Mouse (Mus musculus): ENCODE measurements around the gene Rho.

The Rho gene

DNA sequence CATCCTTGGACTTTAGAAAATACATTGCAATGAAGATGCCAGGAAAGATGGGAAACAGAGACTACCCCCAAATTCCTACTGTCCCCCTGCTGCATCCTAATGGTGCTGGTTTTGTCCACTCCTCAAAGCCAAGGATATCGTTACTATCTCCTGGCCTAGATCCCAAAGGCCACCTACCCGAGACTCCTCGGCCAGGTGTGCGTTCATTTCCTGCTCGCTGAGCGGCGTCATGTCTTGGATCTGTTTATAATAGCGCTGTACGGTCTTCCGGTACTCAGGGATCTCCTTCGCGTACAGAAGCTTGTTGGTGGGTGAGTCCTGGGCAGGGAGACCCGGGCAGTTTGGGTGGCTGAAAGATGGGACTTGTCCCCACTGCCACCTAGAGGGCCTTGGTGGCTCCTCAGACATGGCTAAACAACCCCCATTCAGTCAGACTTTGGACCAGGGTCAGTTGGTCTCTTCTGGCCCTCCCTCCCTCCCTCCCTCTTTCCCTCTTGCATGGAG lies 24.9 kb downstream of the Rho start:
- DNase-seq (ENCODE audit: low read depth), result no peak

DNA sequence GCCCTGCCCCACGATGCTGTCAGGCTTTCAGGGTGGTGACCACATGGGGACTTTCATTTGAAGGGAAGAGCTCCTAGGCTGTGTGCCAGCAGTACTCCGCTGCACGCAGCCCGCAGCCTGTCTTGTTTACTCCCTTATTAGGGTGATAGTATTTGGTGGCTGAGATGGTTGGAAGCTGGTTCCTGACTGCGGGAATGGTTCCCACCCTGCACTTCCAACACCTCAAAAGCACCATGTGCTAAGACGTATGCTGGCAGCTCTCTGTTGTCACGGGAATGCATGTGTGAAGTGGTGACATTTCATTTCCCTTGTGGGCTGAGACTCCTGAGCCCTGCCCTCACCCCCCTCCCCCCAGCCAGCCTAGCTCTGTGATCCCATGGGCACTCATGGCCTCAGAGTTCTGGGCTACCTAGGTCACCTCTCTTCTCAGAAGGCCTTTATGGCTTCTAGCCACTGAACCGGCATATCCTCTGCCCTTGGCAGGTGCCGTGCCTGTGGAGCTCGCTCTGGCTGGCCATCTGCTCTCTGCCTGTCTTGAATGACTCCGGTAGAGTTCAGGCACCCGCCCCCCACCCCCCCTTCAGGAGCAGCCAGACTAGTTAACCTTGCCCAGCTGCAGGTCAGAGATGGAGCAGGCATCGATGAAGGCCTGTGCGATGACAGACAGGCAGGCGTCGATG lies 25.5 kb downstream of the Rho start:
- peak; percentile 19 for DNase-seq (ENCODE audit: low read depth)

DNA sequence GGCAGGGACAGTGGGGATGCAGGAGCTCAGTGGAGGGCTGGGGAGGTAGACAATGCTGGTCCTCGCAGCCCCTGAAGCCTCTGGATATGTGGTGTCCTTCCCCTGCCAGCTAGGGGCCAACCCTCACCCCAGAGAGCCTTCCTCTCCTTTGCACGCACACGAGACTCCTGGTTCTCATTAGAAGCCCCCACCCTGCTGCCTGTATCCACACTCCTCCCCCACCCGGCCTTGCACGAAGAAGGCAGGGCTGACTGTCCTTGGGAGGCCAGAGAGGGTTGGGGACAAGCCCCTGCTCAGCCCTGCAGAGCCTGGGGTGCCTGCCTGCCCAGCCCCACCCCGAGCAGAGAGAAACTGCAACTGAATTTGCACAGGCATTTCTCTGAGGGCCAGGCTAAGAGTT lies 26.1 kb downstream of the Rho start:
- no peak for DNase-seq (ENCODE audit: low read depth)

DNA sequence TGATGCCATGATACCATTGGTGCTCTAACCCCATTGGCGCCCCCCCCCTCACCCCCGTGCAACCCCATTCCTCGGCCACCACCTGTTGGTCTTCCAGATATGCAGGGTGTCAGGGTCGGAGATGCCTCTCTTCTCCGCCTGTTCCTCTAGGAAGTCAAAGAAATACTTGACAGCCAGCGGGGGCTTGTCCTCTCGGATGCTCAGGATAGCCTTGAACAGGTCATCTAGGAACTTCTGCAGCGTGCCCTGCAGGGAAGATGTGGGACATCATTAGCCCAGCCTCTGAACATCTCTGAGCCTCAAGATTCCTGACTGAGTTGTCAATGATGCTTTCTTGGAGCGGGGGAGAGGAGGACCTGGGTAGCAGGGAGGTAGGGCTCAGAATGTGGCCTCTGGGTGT lies 26.9 kb downstream of the Rho start:
- DNase-seq (ENCODE audit: low read depth), result no peak

DNA sequence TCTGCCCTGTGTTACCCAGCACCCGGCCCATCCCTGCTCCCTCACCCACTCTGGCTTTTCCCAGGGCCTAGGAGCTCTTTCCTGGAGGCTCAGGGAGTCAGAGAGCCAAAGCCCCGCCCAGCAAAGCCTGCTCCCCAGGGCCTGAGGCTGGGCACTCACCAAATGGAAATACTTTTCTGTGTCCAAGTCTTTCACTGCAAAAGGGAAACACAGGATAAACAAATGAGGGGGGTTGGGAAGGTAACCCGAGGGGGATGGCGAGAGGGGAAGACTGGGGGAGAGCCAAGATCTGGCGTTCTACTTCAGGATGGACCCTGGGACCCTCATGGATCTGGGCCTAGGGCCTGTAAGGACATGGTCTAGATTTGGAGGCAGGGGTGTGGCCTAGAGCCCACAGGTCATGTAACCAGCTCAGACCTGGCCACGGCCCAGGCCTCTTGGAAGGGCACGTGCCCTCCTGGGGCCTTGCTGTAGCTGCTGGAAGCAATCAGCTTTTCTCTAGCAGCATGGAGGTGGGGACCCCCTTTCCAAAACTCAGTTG lies 27.7 kb downstream of the Rho start:
- no peak for DNase-seq (ENCODE audit: low read depth)

DNA sequence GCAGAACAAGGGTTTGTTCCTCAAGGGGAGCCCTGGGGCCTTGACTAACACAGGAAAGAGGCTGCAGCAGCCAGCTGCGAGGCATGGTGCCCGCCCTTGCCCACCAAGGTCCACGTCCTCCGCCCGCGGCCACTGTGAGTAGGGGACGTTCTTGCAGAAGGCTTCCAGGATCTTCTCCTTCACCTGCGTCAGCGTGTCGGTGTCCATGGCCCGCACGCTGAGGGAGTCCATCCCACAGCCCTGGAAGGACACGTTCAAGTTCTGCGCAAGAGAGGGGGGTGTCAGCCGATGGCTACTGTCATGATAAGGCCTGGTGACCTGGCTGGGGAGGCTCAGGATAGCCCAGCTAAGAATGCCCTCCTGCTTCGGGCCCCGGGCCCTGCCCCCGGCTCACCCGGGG lies 28.8 kb downstream of the Rho start:
- no peak for DNase-seq (ENCODE audit: low read depth)

DNA sequence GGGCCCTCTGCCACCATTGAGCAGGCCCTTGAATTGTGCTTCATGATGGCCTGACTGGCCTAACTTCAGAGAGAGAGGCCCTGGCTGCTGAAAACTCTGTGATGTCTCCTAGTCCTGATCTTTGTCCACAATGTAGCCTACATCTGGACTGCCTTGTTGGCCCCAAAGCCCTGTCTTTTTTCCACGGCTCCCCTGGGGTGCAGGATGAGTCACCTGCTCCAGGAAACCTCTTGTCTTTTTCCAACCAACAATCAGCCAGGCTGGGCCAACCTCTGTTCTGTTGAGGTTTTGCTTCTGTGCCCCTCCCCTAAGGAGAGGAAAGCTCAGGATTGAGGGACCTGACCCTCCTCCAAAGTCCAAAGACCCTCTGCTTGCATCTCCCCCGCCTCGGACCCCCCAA lies 30.2 kb downstream of the Rho start:
- no peak for DNase-seq (ENCODE audit: low read depth)

DNA sequence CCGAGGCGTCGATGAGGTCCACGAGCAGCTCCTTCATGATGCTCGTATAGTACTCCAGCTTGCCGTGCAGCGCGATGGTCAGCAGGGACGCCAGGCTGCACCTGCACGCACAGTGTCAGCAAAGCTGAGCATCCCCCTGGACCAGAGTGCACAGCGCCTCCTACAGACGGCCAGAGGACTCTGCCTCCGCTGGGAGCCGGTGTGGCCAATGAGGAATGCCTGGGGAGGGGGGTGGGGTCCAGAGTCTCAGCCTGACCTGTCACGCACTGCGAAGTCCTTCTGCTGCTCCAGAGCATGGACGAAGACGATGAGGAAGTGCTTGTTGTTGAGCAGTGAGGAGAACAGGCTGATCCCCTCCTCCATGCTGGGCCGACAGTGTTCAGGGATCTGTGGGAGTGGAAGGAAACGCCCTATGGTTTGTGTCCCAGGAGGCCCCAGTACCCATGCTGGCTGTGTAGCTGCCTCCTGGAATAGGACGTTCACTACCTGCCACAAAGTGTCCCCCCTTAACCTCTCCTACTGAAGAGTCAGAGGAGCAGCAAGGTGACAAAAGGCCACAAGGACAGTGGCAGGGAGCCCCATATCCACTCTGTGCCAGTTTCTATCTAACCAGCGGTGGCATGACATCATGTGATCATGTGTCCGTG lies 31.0 kb downstream of the Rho start:
- no peak for DNase-seq (ENCODE audit: low read depth)

DNA sequence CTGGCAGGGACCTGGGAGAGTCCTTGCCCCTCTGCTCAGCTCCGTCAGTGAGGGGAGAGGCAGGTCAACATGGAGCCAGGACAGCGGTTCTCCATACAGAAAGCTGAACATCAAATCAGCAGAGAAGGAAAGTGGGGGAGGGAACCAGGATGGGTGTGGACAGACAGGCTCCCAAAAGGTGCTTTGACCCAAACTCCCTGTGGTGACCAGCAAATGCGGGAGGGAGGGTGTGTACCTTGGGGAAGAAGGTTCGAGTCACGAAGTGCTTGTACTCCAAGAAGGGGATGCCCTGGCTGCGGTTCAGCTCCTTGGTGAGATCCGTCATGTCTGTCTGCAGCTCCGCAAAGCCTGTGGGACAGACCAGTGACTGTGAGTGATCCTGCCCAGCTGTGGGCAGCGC lies 32.1 kb downstream of the Rho start:
- DNase-seq (ENCODE audit: low read depth), result no peak

DNA sequence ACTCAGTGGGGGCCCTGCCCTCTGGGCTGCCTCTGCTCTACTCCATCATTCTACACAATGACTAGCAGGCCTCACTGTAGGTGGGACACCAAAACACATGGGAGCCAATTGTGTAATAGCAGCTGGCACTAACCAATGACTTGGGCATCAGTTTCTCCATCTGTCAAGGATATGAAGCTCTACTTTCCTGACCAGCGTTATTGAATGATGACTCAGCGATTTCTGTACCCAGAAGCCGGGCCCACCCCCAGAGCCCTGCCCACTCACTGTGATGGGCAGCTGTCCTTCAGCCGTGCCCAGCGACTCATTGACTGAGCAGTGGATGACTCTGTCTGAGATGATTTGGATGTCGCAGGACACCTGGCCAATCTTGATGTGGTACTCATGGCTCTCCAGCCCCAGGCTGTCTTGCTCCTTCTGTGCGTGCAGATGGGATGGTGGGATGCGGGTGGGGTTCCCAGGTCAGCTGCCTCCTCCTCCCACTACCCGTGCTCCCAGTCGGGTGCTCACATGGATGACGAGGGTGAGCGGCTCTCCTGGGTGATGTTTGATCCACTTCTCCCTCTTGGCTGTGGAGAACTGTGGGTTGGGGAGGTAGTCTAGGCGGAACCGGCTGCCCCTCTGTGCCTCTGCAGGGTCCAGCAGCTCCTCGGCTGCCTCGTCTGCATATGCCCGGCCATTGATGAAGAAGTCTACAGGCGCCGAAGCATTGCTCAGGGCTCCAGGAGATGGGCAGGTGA lies 34.8 kb downstream of the Rho start:
- DNase-seq (ENCODE audit: low read depth), result no peak

DNA sequence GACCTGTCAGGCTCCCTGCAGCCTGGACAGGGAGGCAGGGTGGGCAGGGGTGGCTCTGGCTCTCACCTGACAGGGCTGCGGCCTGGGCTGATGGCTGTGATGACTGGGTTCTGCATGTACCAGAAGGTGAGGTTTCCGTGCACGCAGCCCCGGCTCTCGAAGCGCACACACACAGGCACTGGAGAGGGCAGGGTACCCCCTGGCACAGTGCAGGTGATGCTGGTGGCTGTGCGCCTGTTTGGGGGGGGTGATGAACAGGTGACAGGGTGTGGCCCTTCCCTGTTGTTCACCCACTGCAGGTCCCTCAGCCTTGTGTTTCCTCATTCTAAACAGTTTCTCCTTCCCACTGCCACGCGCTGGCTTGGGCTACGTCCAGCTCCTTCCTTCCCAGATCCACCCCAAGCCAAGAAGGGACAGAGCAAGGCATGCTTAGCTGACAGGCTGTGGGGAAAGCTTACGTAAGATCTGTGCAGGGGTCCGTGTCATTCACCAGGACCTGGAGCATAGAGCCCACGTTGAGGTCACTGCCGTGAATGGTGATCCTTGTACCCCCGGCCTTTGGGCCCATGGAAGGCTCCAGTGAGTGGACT lies 35.8 kb downstream of the Rho start:
- no peak for DNase-seq (ENCODE audit: low read depth)

DNA sequence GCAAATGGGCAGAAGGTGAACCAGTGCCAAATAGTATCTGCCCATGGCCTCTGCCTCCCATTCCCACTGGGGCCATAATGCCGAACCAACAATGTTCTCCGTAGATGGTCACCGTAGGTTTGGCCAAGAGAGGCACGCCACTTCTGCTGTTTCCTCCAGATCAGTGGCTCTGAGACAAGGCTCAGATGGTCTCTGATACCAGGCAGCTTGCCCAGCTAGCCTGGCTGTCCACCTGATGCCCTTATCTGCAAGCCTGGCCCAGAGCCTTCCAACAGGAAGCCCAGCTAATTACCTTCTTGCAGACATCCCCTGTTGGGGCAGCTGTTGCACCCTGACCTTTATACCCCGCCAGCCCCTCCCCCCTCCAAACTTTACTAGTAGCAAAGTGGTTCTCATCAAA lies 36.5 kb downstream of the Rho start:
- DNase-seq (ENCODE audit: low read depth), result peak; percentile 24

DNA sequence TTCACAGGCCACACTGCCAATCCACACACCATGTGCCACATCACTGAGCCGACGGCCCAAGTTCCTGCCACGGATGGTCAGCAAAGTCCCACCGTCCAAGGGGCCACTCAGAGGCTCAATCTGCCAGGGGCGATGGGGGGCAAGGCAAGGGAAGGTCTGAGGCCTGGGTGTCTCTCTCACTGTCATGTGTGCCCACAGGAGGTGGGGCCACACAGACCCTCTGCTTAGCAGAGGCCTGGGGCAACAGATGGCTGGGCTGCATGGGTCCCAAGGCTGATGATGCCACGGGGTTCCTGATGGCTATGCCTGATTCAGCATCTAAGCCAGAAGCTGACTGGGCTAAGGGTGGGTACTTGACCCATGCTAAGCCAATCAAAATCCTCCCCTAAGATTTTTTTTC lies 37.2 kb downstream of the Rho start:
- peak; percentile 21 for DNase-seq (ENCODE audit: low read depth)

DNA sequence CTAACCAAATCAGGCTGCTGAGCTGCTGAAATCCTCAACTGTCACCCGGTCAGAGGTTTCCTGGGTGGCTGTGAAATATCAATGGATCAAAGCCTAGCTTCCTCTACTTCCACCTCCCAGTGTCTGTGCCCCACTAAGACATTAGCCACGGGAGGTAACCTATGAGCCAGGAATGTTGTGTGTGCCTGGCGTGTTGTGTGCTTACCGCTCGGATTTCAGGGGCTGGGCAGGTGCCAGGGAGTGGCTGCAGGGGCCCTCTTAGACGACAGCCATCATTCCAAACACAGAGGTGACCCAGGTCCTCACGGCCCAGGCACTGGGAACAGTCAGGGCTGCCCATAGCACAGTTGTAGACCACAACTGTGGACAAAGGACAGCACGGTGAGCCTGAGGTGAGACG lies 37.6 kb downstream of the Rho start:
- DNase-seq (ENCODE audit: low read depth), result no peak

DNA sequence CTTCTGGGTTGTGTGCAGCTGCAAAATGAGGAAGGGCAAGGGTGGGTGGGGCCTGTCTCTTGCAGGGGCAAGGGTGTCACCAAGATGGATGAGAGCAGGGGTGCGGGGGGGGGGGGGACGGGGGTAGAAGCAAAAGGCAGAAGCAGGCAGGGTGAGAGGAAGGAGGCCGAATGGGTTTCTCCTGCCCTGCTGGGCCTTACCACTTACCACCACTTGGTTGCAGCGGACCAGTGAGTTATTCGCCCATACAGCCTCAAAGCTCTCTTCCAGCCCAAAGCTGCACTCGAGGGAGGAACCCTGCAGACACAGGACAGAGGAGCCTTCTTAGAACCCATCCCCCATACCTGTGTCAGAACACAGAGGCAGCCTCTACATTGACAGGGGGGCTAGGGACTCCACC lies 38.4 kb downstream of the Rho start:
- DNase-seq (ENCODE audit: low read depth), result no peak

DNA sequence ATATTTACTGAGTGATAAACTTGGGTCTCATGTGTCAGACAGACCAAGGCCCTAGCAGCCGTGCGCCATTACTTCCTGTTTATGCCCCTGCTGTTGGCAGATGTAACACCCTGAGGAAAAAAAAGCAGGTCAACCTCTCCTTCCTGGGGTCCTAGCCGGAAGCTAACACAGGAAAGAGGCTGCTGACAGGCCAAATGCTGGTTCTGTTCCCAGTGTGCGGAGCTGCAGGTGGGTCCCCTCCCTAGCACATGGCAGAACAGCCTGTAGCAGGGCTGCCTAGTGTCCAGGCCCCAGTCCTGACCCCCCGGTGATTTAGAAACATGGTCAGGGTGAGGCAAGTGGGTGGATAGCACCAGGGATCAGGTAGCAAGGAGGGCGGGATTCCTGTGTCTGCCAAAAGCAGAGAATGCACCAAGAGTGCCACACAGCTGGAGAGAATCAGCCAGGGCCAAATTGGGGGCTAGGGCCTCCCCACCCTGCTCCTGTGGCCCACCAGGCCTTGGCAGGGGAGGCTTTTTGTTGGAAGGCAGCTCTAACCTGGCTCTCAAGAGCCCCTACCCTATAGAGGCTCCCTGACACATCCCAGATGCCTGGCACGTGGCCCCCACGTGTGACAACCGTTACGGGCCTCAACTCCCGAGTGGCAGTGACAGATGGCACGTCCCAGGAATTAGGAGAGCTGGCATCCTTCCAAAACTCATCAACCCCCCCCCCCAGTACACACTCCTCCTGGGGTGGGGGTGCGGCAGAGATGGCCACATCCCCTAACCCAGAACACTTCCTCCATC lies 39.9 kb downstream of the Rho start:
- no peak for DNase-seq (ENCODE audit: low read depth)

DNA sequence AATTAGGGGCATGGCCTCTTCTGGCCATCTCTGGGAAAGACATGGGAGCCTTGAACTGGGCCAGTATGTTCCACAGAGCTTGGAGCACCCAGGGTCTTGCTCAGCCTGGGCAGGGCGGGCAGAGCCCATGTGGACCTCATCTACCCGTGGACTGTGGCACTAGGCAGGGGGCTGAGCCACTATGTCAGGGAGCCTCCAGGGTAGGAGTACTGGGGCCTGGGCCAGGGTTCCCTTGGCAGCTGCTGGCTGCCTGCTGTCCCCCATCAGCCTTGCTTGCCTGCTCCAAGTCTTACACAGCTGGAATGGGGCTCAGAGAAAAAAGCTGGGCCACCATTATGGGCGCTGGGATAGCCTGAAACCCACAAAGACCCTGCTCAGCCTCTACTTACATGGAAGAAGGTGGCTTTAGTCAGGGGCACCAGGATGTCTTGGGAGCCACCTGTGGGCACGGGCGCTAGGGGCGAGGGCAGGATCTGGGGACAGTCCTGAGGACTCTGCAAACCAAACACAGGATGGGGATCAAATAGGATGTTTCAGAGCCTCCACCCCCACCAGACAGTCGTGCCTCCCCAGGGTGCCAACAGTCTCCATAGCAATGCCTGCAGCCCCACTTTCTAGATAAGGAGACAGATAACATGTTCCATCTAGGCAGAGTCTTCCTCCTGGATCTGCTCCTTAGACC lies 40.7 kb downstream of the Rho start:
- DNase-seq (ENCODE audit: low read depth), result no peak

DNA sequence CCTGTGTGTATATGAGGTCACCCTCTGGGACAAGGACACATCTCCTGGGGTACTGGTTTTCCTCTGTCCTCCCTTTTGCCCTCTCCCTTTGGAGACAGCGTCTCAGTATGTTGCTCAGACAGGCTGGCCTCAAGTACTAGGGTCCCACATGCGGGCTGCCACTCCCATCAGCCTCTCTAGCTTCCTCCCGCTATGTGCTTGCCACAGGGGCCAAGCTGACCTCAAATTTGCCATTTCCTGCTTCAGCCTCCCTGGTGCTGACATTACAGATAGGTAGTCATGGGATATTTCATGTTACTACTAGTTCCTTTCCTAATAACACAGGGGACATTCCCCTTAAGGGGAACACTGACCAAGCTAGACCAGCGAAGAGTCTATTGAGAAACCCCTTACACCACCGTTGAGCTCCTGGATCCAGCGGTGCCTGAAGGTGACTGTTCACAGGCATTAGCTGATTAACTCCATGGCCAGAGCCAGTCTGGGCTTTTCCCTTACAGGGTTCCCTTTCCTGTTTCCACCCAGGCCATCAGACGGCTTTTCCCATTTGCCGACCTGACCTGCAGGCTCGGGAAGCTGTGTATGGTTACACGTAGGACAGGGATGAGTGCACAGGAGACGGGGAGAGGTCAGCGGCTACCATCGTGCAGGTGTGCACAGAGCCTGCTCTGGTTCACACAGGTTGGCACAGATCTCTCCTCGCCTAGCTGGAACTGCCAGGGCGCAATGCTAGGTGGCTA lies 41.8 kb downstream of the Rho start:
- peak; percentile 31 for DNase-seq (ENCODE audit: low read depth)

DNA sequence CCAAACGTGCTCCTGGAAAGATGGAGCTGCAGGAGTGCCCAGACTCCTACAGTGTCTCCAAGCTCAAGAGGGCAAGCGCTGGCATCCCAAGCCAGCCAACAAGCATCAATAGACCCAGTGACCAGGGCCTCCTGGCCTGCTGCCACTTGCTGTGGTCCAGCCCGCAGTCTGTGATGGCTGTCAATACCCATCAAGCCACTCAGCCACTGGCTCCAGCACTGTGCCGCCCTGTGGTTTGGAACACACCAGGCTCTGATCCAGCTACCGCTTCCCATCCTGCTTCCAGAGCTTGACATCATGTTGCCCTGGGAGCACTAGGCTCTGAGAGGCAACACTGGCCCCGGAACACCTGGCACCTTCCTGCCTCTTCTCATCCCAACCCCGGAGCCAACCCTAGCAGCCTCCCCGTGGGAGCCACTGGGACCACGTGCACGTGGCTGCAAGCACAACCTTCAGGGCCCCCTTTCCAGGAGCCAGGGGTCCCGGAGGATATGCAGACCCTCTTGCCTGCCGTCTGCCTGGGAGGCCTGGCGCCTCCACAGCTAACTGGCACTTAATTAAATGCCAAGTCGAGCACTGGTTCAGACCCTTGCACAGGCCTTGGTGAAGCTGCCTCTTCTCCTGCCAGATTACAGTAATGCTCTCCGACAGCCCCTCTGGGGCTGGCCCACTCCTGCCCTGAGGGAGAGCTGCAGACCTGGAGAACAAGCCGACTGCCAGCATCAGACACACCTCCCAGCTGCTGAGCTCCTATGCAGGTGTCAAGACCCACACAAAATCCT lies 42.5 kb downstream of the Rho start:
- DNase-seq (ENCODE audit: low read depth), result no peak

DNA sequence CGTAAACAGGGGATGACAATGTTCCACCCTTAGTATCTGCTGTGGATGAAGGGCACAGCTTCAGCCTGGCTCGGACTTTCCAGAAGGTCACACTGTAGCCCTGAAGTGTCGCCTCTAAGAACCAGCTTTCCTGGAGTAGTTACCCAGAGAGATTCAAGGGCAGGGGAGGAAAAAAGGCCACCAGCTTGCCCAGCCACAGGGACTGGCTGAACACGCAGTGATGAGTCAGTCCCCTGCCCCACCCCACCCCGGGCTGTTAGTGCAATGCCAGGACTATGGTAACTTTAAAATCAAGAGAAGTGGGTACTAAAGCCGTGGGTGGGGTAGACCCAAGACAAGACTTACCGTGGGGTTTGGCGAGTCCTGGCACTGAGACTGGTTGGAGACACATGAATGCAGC lies 44.1 kb downstream of the Rho start:
- DNase-seq (ENCODE audit: low read depth), result no peak

Data from 416B (cell line).